Mouse (Mus musculus) megakaryocyte, embryonic 14.5 days (primary cell): ENCODE data around the gene Ece2.

Experiments used
- FLI1 ChIP-seq: IDR thresholded peaks from 2 replicates; pipeline ENCODE4 v1.6.1; 2012; ENCODE audit warnings: low read length, inconsistent platforms, mixed read lengths
- GATA1 ChIP-seq: IDR thresholded peaks from 3 replicates; pipeline ENCODE4 v1.6.1; 2012; ENCODE audit warnings: mixed read lengths, low read length, inconsistent platforms, borderline replicate concordance

GRCm38 (mm10) chr16:20590680-20591038, 39.0 kb upstream of the Ece2 start:
- TF ChIP-seq GATA1 (no peak), FLI1 (no peak)
